Mouse (Mus musculus) megakaryocyte-erythroid progenitor cell, adult 5 weeks (primary cell): ENCODE results near the gene Dgkz. TPM values are rescaled to one million over a fixed set of nuclear protein-coding genes. Genes with fewer than 3 reads are reported as not detected.

ENCODE experiments used
- polyA plus RNA-seq: library from polyadenylated mRNA; stranded (reverse); fragments of >175 nt; gene quantifications from 2 replicates; pipeline ENCODE4 v1.2.3, GENCODE M21; 2012

The Dgkz gene
- polyA plus RNA-seq = 348 and 410 TPM in 2 replicates

GRCm38 (mm10) chr2:91975581-91976541 is at the start of gene Dgkz:
TSS of gene Dgkz (minus strand) at chr2:91975864.

GRCm38 (mm10) chr2:92024274-92024672 is 48.6 kb upstream of the Dgkz start, which contains the start of gene Creb3l1:
TSS of gene Creb3l1 (minus strand) at chr2:92024502.

GRCm38 (mm10) chr2:91945483-91945882 is 30.2 kb downstream of the Dgkz start, which contains the start of gene Gm9821:
TSS of gene Gm9821 (plus strand) at chr2:91945703.

GRCm38 (mm10) chr2:91932160-91932711 is 43.4 kb downstream of the Dgkz start, which contains the start of gene Mdk:
TSS of gene Mdk (minus strand) at chr2:91932297.

GRCm38 (mm10) chr2:91926949-91927348 is 48.7 kb downstream of the Dgkz start, which contains the start of gene Chrm4:
TSS of gene Chrm4 (plus strand) at chr2:91927249.

Other genes with a start within 250 kb of the Dgkz start
- 23.8 and 24.7 TPM in 2 replicates for gene Ambra1, start 245.7 kb downstream of the Dgkz start, polyA plus RNA-seq
- 0.62 and 0.99 TPM in 2 replicates for gene Chrm4, start 48.6 kb downstream of the Dgkz start, polyA plus RNA-seq
- 6.7 and 8.1 TPM in 2 replicates for gene Mdk, start 43.6 kb downstream of the Dgkz start, polyA plus RNA-seq
- 0.04 and 0.10 TPM in 2 replicates for gene Gm9821, start 30.2 kb downstream of the Dgkz start, polyA plus RNA-seq
- gene Creb3l1, start 48.6 kb upstream of the Dgkz start, polyA plus RNA-seq = 3.3 and 4.4 TPM in 2 replicates
- gene Phf21a, start 117.3 kb upstream of the Dgkz start, polyA plus RNA-seq = 13.7 and 16.8 TPM in 2 replicates